Mouse (Mus musculus): Measurements from ENCODE around the gene Mthfd1.
"Not testable (repeated sequence)": the region's sequence is repeated elsewhere in the genome, so short reads cannot be mapped to it uniquely, and the experiment has no call there.

Mthfd1 gene

GRCm38 (mm10) chr12:76254725-76255498 lies at the start of gene Mthfd1:
Mthfd1 (plus strand) TSS chr12:76255298.
- peak; percentile 93 for DNase-seq

GRCm38 (mm10) chr12:76209429-76209974 lies 45.6 kb upstream of the Mthfd1 start:
- no peak for DNase-seq

- no peak for DNase-seq
Measured at GRCm38 (mm10) chr12:76215121-76215520, 40.0 kb upstream of the Mthfd1 start.

- no peak for DNase-seq
Measured at GRCm38 (mm10) chr12:76216716-76217115, 38.4 kb upstream of the Mthfd1 start.

- DNase-seq: not testable (repeated sequence)
Measured at GRCm38 (mm10) chr12:76222104-76222503, 33.0 kb upstream of the Mthfd1 start.

GRCm38 (mm10) chr12:76230644-76231043 lies 24.5 kb upstream of the Mthfd1 start:
- no peak for DNase-seq

- DNase-seq: no peak
Measured at GRCm38 (mm10) chr12:76235253-76235652, 19.8 kb upstream of the Mthfd1 start.

- DNase-seq: no peak
Measured at GRCm38 (mm10) chr12:76239145-76239838, 15.8 kb upstream of the Mthfd1 start.

- DNase-seq: no peak
Measured at GRCm38 (mm10) chr12:76239839-76240571, 15.1 kb upstream of the Mthfd1 start.

- no peak for DNase-seq
Measured at GRCm38 (mm10) chr12:76240670-76241069, 14.4 kb upstream of the Mthfd1 start.

GRCm38 (mm10) chr12:76241084-76241483 lies 14.0 kb upstream of the Mthfd1 start:
- no peak for DNase-seq

GRCm38 (mm10) chr12:76241833-76242232 lies 13.3 kb upstream of the Mthfd1 start:
- DNase-seq: no peak

- no peak for DNase-seq
Measured at GRCm38 (mm10) chr12:76244981-76245380, 10.1 kb upstream of the Mthfd1 start.

GRCm38 (mm10) chr12:76246646-76247045 lies 8.5 kb upstream of the Mthfd1 start, which contains the start of gene Tex21:
Tex21 (minus strand) TSS chr12:76246746.
- DNase-seq: no peak

- DNase-seq: no peak
Measured at GRCm38 (mm10) chr12:76253090-76253489, 2.0 kb upstream of the Mthfd1 start.

- DNase-seq: no peak
Measured at GRCm38 (mm10) chr12:76253591-76253990, 1.5 kb upstream of the Mthfd1 start.

GRCm38 (mm10) chr12:76253991-76254390 lies 1.1 kb upstream of the Mthfd1 start:
- DNase-seq: no peak

GRCm38 (mm10) chr12:76255499-76255875 lies 389 bp downstream of the Mthfd1 start:
- DNase-seq: no peak

- peak; percentile 73 for DNase-seq
Measured at GRCm38 (mm10) chr12:76256114-76256843, 1.2 kb downstream of the Mthfd1 start.

- no peak for DNase-seq
Measured at GRCm38 (mm10) chr12:76260673-76261072, 5.6 kb downstream of the Mthfd1 start.

GRCm38 (mm10) chr12:76261556-76261955 lies 6.5 kb downstream of the Mthfd1 start:
- DNase-seq: no peak

GRCm38 (mm10) chr12:76262918-76263317 lies 7.8 kb downstream of the Mthfd1 start:
- DNase-seq: no peak

- DNase-seq: peak; percentile 49
Measured at GRCm38 (mm10) chr12:76263876-76264275, 8.8 kb downstream of the Mthfd1 start.
